Mouse (Mus musculus) megakaryocyte progenitor cell, adult 5-6 weeks (primary cell): ENCODE data around the gene Nckap5. TPM values are rescaled to one million over a fixed set of nuclear protein-coding genes. Genes with fewer than 3 reads are reported as not detected.
A peak's percentile ranks its signal among the peaks of the same experiment; 100 is the strongest.

Experiments
- ATAC-seq: replicated peaks from 2 replicates; pipeline ENCODE4 v1.8.0; 2016; ENCODE audit warnings: mild to moderate bottlenecking, moderate TSS enrichment, inconsistent platforms; ENCODE audit not compliant: poor library complexity
- total RNA-seq, 2 experiments: library from RNA; stranded (forward) in 1 of 2; stranded (reverse) in 1 of 2; fragments of 157-497, 149-512 nt in 1 of 2; fragments of 200-1000 nt in 1 of 2; gene quantifications; 2 replicates each; pipeline versions ENCODE4 v1.2.3 to v1.2.4; 2015 to 2017

The Nckap5 gene
- total RNA-seq, 2 experiments from 2014 or later, result 0.08 TPM; not detected in 1

DNA sequence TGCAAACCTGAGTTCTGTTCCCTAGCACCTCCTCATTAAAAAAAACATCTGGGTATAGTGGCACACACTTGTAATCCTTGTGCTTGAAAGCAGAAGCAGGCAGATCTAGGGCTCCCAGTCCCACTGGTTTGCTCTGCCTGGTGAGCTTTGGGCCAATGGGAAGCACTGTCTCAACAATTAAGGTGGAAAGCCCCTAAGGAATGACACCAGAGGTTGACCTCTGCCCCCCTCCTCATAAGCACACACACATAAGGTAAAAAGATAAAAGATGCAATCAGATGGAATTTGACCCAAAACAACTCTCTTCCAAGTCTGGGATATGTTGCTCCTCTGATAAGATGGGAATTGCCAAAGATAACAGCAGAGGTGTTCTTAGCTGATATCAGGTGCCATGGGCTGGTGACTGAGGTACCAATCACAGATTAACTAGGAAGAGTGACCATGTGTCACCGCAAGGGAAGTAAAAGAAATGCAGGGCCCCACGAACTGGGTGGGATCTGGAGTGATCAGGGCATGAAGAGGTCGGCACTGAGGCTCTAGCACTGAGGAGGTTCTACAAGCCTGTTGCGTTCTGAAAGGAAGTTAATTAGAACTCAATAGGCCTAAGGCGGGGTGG, 110.8 kb downstream of the Nckap5 start:
- no peak for ATAC-seq

DNA sequence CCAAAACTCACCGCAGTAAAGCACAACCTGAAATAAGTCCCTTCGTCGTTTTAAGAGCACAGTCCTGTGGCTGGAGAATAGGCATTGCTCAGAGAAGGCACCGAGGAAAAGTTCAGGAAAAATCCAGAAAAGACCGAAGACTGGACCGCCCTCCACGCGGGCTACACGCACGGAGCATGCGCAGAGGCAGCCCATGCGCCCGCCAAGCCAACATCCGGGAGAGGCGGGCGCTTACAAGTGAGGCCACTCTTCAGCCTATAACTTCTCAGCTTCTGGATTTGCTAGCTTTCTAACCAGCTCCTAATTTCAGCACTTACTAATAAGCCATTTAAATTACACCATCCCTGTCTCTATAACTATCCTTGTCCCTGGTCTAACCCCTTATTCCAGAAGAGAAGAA, 124.0 kb downstream of the Nckap5 start:
- no peak for ATAC-seq

DNA sequence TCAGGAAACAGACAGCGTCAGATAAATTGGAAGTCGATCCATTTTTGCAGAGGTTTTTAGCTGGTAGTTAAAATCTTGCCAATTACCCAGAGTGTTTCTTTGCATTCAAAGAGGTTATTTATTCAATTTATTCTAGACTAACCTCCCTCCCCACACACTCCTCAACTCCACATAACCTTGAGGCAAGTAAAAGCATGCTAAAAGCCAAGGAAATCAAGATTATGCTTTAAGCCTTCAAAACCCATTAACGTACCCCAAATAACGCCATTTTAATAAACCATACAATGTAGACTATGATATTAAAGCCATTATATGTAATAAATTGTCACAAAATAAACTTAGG, 129.7 kb downstream of the Nckap5 start:
- no peak for ATAC-seq

- ATAC-seq, result no peak
Observed at GRCm38 (mm10) chr1:126700063-126700977, 130.3 kb downstream of the Nckap5 start.

- no peak for ATAC-seq
Observed at GRCm38 (mm10) chr1:126693585-126693984, 137.0 kb downstream of the Nckap5 start.

DNA sequence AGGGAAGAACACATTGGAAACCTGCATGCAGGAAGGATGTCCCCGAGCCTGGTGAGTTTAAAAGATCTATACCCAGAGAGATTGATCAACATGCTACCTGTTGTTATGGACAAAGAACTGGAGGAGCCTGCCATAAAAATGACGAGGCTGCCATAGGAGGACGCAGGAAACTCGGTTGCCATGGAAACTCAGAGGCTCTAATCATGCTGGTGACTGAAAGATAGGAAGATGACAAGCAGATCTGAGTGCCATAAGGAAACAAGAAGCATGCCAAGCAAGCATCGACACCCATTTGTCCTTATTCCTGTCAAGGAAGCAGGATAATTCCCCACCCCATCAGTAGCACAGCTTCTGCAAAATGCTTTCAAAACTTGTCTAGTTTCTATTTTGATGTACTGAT, 142.0 kb downstream of the Nckap5 start:
- no peak for ATAC-seq

DNA sequence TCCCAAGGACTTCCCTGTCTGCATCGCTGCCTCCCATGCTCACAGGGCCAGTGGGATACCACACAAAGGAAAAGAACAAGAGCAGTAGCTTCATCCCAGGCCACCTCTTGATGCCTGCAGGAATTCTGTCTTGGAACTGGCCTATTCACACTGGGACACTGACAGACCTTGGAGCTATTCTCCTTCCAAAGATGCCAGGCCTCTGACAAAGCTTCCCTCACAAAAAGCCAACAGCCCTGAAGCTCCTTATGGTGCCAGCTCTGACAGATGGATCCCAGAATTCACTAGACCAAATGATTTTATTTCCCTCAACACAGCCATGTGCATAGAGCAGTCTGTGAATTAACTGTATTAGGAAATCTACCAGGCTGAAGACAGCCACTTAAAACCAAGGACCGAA, 143.9 kb downstream of the Nckap5 start:
- no peak for ATAC-seq

DNA sequence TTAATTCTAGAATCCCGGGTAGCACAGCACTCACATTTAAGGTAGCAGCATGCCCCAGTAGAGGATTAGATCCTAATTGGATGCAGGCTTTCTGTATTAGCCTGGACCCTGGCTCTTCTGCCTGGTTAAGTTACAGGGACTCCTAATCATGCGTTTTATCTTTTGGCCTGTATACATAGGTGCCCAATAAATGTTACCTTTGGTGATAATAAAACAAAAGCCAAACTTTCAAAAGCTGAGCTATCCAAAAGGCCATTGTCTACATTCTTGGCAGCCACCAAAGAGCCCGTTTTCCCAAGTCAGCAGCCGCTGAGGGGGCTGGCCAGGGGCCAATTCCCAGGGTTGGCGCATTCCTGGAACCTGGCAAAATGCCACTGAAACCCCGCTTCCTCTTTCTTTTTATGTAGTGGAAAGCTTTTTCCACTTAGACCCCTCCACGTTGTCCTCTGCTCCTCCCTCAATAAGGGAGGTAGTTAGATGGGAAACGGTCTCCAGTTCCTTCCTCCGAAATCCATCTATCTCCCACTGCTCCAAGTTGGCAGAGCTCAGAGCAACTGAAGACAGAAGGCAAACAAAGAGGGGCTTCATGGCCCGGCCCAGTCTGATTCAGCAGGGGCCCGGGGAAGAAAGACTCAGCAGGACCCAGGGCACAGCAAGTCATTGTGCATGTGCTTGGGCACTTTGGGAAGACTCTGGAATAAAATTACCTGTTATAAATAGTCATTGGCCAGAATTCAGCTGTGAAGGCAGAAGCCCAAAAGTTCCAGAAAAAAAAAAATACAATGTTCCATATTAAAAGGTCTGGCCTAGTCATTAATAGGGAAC, 146.8 kb downstream of the Nckap5 start:
- ATAC-seq, result no peak

DNA sequence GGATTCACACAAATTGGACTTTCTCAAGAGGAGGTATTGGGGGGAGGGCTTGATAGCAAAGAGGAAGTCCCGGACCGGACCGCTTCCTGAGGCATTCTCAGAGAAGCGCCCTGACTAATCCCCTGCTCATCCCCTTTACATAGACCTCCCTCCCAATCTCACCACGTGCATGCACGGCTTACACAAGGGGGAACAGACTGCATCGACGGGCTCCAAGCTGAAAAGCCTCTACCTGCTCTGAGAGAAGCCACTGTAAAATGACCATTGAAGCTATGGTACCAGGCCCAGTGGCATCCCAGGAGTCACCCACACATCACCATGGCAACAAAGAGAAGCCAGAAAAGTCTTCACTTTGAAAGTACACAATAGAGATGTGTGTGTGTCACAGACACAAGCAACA, 148.8 kb downstream of the Nckap5 start:
- ATAC-seq, result peak; percentile 39

DNA sequence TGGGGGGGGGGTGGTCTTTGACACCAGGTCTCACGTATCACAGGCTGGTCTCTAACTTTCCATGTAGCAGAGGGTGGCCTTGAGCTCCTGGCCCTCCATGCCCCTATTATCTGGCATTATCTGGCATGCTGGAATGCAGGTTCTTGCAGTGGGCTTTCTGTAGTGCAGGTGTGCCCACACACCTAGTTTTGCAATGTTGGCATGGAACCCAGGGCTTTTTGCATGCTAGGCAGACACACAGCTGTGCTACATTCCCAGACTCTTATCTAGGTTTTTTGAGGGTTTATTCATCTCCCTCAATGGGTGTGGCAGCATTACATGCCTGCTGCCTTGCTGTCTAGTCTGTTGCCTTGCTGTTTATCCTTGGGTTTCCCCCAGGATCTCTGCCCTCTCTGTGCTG, 151.3 kb downstream of the Nckap5 start:
- ATAC-seq, result no peak

DNA sequence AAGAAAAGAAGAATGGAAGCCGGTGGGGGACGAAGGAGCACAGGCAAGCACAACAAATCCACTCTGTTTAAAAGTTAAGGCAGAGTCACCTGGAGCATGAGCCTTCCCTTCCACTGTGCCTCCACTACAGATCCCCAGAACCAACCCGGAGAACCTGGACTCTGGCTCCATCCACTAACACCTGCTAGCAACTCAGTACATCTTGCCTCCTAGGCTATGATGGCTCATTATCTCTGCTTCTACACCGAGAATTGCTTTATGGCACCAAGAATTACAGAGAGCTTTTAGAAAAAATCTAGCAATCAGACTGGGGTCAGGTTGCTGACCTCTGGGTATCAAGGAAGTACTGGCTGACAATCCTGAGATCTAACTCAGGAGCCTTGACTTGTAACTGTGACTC, 153.3 kb downstream of the Nckap5 start:
- no peak for ATAC-seq

DNA sequence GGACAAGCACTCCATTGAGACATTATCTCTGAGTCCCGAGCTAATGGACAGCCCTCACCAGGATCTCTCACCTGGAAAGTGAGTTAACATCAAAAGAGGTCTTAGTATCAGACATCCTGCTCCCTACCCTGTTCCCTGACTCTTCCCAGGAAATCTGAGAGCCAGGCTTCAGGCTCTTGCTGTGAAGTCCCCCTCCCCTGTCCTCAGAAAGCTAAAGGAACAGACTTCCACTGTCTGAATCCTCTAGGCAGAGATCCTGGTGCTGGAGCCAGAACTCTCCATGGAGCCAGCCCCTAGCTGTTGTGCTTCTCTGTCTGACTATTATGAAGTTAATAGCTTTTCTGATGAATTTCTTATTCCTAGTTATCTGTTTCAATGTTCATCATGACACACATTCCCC, 153.8 kb downstream of the Nckap5 start:
- no peak for ATAC-seq

DNA sequence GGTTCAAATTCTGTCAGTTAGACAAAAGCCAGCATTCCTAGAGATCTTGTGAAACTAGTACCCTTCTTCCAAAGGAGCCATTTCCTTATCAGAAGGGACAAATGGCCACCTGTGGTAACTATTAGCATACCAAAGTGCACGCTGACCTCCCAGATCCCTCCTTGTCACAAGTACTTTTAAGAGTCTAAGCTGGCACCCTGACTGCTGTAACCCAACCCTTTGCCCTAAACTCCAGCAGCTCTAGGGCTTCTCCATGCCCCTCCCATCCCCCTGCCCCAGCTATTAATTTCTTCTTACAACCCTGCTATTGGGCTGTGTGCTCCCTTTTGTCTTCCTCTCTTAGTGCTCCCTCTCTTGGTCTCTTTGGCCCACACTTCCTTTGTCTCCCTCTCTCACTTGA, 155.5 kb downstream of the Nckap5 start:
- no peak for ATAC-seq

GRCm38 (mm10) chr1:126673238-126673637, 157.4 kb downstream of the Nckap5 start:
- ATAC-seq, result no peak

- no peak for ATAC-seq
Observed at GRCm38 (mm10) chr1:126670507-126670906, 160.1 kb downstream of the Nckap5 start.

DNA sequence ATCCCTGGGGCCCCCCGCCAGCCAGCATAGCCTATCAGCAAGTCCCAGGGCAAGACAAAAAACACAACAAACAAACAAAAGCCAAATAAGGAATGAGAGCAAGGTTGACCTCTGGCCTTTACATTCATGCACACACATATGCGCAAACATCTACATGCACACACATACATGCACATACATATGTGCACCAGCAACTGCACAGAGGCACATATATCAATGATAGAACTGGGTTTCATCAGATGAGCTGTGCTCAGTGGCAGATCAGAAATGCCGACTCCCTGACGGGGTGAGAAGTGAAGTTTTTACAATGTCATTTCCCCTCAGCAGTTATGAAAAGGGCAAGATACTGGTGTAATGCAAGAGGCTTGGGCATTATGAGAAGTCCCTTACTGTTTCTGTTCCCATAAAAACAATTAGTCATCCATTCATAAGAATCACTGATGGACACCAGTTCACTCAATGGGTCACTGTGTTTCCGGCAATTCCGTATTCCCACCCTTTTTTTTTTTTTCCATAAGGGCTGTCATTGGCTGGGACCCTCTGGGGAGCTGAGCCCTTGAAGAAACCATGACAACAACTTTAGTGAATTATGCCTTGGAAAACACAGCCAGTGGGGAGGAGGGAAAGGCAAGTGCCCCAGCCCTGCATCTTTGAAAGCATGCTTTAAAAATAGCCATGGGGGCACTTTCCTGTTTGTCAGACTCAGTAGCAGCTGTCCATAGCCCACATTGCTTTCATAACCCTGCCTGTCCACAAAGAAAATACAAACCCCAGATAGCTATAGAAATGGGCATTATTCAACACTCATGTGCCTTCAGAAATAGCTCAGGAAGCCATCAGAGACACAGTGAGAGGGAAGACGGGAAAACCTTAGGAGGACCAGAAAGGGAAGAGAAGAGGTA, 170.2 kb downstream of the Nckap5 start:
- ATAC-seq, result no peak

GRCm38 (mm10) chr1:126658731-126659130, 171.9 kb downstream of the Nckap5 start:
- ATAC-seq, result no peak

DNA sequence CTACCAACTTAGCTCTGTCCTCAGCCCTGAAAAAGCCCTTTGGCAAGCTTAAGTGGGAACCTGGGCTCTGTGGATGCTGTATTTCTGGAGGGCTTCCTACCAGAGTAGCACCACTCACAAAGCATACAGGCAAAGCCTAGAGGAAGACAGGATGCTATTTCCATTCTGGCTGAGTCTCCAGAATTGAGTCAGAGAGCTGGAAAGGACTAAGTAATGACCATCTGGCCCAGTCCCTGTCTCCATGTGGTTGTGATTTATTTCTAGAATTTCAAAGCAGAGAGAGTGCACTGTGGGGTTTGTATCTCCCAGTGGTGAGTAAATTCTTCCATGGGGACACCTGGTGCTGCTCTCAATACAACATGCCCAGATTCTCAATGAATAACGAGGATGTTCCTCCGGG, 174.4 kb downstream of the Nckap5 start:
- no peak for ATAC-seq

- ATAC-seq, result no peak
Observed at GRCm38 (mm10) chr1:126652085-126652484, 178.5 kb downstream of the Nckap5 start.

GRCm38 (mm10) chr1:126650806-126651205, 179.8 kb downstream of the Nckap5 start:
- no peak for ATAC-seq

DNA sequence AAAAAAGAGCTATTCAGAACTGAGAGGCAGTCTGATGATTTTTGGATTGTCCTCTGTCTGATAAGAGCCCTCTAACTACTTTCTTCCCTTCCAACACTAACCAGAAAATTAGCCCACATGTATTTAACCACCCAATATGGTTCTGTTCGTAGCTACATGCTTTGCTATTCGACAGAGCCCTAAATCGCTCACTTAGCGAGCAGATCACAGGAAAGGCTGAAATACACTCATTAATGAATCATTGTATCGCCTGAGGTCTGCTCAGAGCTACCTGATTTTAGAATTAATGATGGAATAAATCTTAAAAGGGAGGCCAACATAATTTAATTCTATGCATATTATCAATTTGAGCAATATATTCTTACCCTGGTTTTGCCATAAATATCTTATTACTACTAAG, 187.8 kb downstream of the Nckap5 start:
- no peak for ATAC-seq
